Mouse (Mus musculus): ENCODE results near the gene Slc38a10. TPM values are rescaled to one million over a fixed set of nuclear protein-coding genes. Genes with fewer than 3 reads are reported as not detected.

Slc38a10 gene
- polyA plus RNA-seq, 1 experiment from 2014 or later: 100 TPM

DNA sequence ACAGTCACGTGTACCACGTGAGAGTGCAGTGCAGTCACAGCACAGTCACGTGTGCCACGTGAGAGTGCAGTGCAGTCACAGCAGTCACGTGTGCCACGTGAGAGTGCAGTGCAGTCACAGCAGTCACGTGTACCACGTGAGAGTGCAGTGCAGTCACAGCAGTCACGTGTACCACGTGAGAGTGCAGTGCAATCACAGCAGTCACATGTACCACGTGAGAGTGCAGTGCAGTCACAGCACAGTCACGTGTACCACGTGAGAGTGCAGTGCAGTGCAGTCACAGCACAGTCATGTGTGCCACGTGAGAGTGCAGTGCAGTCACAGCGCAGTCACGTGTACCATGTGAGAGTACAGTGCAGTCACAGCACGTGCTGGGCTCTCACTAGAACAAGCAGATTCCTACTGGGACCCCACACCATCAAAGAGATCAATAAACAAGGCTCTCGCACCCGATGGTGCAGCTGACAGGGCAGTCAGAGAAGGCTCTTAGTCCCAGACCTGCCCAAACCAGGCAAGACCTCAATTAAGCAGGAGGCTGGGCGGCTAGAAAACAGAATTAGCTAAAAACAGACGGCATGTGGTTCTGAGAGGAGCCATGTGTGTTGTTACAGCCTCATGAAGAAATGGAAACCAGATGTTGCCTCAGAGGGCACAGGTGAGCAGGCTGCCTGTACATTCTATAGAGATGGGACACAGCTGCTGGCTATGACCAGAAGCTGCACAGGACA is 36.5 kb downstream of the Slc38a10 start:
- Histone ChIP-seq H3K4me2 (ENCODE audit: low read depth, low read length) (no peak overlapping the region), H3K4me3 (ENCODE audit: low read length) (no peak overlapping the region), H3K9ac (ENCODE audit: low read length) (no peak overlapping the region), H3K27ac (ENCODE audit: low read length) (no peak overlapping the region), H3K9me3 (ENCODE audit: control insufficient read depth, low read length) (no peaks in the 10 kb centered on the region), H3K36me3 (ENCODE audit: control insufficient read depth, insufficient read depth, low read length) (peaks cover 11% of the 10 kb centered on the region), H3K27me3 (ENCODE audit: control insufficient read depth, insufficient read depth, low read depth, low read length) (no peaks in the 10 kb centered on the region), H3K4me1 (replicated peaks; ENCODE audit: control insufficient read depth, insufficient read depth, low read length) (no peaks in the 10 kb centered on the region)
- no peak for ATAC-seq (ENCODE audit: low read depth)
- WGBS: 91% methylated on average over 21 of the region's 21 CpGs

DNA sequence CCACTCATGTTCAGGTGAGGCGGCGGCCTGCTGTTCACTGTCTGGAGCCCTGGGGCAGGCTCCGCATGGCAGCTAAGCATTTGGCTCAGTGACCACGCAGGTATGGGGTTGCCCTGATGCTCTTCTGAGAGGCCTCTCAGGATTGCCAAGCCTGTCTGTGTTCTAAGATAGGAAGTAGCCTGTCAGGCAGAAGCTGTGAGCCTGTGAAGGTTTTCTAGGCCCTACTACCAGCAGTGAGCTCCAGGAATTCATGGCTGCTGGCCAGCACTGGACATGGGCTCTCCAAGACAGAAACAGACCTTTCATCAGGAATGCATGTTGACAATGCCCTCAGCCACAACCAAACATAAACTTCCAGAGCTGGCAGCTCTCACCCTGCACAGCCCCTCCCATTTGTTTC is 39.0 kb downstream of the Slc38a10 start:
- Histone ChIP-seq H3K27ac (ENCODE audit: low read length) (no peak overlapping the region), H3K27me3 (ENCODE audit: control insufficient read depth, insufficient read depth, low read depth, low read length) (no peaks in the 10 kb centered on the region), H3K4me3 (ENCODE audit: low read length) (no peak overlapping the region), H3K9ac (ENCODE audit: low read length) (no peak overlapping the region), H3K4me1 (replicated peaks; ENCODE audit: control insufficient read depth, insufficient read depth, low read length) (no peaks in the 10 kb centered on the region), H3K4me2 (ENCODE audit: low read depth, low read length) (no peak overlapping the region), H3K36me3 (ENCODE audit: control insufficient read depth, insufficient read depth, low read length) (peaks cover 15% of the 10 kb centered on the region), H3K9me3 (ENCODE audit: control insufficient read depth, low read length) (no peaks in the 10 kb centered on the region)
- 86% methylated on average over 4 of the region's 4 CpGs for WGBS
- ATAC-seq (ENCODE audit: low read depth): no peak

DNA sequence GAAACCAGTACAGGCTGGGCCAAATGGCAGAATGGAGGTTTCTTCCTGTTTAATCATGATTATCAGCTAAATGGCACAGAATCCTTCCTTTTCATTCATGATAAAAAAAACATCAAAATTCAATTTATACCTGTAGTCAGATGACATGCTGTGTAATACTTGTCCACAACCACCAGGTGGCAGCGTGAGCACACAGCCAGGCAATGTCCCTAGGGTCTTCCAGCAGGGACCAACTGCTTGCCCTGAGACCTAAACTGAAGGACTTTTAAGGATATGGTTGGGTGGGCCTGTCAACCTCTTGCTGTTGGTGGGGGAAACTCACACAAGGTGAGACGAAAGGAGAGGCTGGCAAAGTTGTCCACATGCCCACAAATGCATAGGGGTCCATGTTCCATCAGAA is 40.1 kb downstream of the Slc38a10 start:
- H3K4me2 ChIP-seq (ENCODE audit: low read depth, low read length): no peak overlapping the region
- H3K27me3 ChIP-seq (ENCODE audit: control insufficient read depth, insufficient read depth, low read depth, low read length): no peaks in the 10 kb centered on the region
- ATAC-seq (ENCODE audit: low read depth): peak; percentile 48; the same call in 1 of the 2 replicates
- no peak overlapping the region for H3K9ac ChIP-seq (ENCODE audit: low read length)
- peaks cover 12% of the 10 kb centered on the region for H3K36me3 ChIP-seq (ENCODE audit: control insufficient read depth, insufficient read depth, low read length)
- no peak overlapping the region for H3K27ac ChIP-seq (ENCODE audit: low read length)
- H3K4me3 ChIP-seq (ENCODE audit: low read length): no peak overlapping the region
- H3K4me1 ChIP-seq (replicated peaks; ENCODE audit: control insufficient read depth, insufficient read depth, low read length): no peaks in the 10 kb centered on the region
- no peaks in the 10 kb centered on the region for H3K9me3 ChIP-seq (ENCODE audit: control insufficient read depth, low read length)
- whole genome bisulfite sequencing: 4% methylated on average over 2 of the region's 2 CpGs

GRCm38 (mm10) chr11:120110554-120110953 is 40.6 kb downstream of the Slc38a10 start:
- Histone ChIP-seq H3K4me2 (ENCODE audit: low read depth, low read length) (no peak overlapping the region), H3K9ac (ENCODE audit: low read length) (no peak overlapping the region), H3K27ac (ENCODE audit: low read length) (no peak overlapping the region), H3K9me3 (ENCODE audit: control insufficient read depth, low read length) (no peaks in the 10 kb centered on the region), H3K4me3 (ENCODE audit: low read length) (no peak overlapping the region), H3K4me1 (replicated peaks; ENCODE audit: control insufficient read depth, insufficient read depth, low read length) (no peaks in the 10 kb centered on the region), H3K36me3 (ENCODE audit: control insufficient read depth, insufficient read depth, low read length) (peaks cover 13% of the 10 kb centered on the region), H3K27me3 (ENCODE audit: control insufficient read depth, insufficient read depth, low read depth, low read length) (no peaks in the 10 kb centered on the region)
- WGBS: 54% methylated on average over 7 of the region's 7 CpGs
- 0 out of 2 replicates have a peak, but pooled peaks have one; percentile 8 for ATAC-seq (ENCODE audit: low read depth)

- Histone ChIP-seq H3K36me3 (ENCODE audit: control insufficient read depth, insufficient read depth, low read length) (peaks cover 13% of the 10 kb centered on the region), H3K27ac (ENCODE audit: low read length) (no peak overlapping the region), H3K4me1 (replicated peaks; ENCODE audit: control insufficient read depth, insufficient read depth, low read length) (no peaks in the 10 kb centered on the region), H3K9me3 (ENCODE audit: control insufficient read depth, low read length) (no peaks in the 10 kb centered on the region), H3K4me2 (ENCODE audit: low read depth, low read length) (no peak overlapping the region), H3K9ac (ENCODE audit: low read length) (no peak overlapping the region), H3K27me3 (ENCODE audit: control insufficient read depth, insufficient read depth, low read depth, low read length) (no peaks in the 10 kb centered on the region), H3K4me3 (ENCODE audit: low read length) (no peak overlapping the region)
- no peak for ATAC-seq (ENCODE audit: low read depth)
- 76% methylated on average over 14 of the region's 14 CpGs for WGBS
Observed at GRCm38 (mm10) chr11:120109558-120110210, 41.5 kb downstream of the Slc38a10 start.

DNA sequence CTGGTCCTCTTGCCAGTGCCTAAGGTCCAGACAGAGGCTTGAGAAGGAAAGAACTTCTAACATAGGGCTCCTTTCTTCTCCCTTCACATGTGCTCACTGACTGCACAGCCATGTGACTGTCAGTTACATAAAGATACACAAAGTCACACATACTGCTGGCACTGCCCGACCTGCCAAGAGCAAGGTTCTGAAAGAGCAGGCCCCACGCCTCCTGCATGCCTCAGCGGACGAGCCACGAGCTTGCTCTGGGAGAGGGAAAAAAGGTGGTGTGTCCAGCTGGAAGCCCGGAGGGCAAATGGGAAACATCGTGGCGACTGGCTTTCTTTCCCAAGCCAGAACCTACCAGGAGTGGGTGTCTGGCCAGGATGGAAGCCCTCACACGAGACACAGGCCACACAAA is 43.4 kb downstream of the Slc38a10 start:
- peaks cover 20% of the 10 kb centered on the region for H3K36me3 ChIP-seq (ENCODE audit: control insufficient read depth, insufficient read depth, low read length)
- no peak overlapping the region for H3K4me2 ChIP-seq (ENCODE audit: low read depth, low read length)
- H3K9me3 ChIP-seq (ENCODE audit: control insufficient read depth, low read length): no peaks in the 10 kb centered on the region
- no peak overlapping the region for H3K9ac ChIP-seq (ENCODE audit: low read length)
- H3K27ac ChIP-seq (ENCODE audit: low read length): no peak overlapping the region
- H3K4me1 ChIP-seq (replicated peaks; ENCODE audit: control insufficient read depth, insufficient read depth, low read length): no peaks in the 10 kb centered on the region
- H3K27me3 ChIP-seq (ENCODE audit: control insufficient read depth, insufficient read depth, low read depth, low read length): no peaks in the 10 kb centered on the region
- WGBS: 78% methylated on average over 9 of the region's 9 CpGs
- H3K4me3 ChIP-seq (ENCODE audit: low read length): no peak overlapping the region
- ATAC-seq (ENCODE audit: low read depth): no peak

GRCm38 (mm10) chr11:120107026-120107425 is 44.1 kb downstream of the Slc38a10 start:
- H3K27me3 ChIP-seq (ENCODE audit: control insufficient read depth, insufficient read depth, low read depth, low read length): no peaks in the 10 kb centered on the region
- H3K4me3 ChIP-seq (ENCODE audit: low read length): no peak overlapping the region
- H3K9me3 ChIP-seq (ENCODE audit: control insufficient read depth, low read length): no peaks in the 10 kb centered on the region
- ATAC-seq (ENCODE audit: low read depth): no peak
- peaks cover 20% of the 10 kb centered on the region for H3K36me3 ChIP-seq (ENCODE audit: control insufficient read depth, insufficient read depth, low read length)
- H3K4me1 ChIP-seq (replicated peaks; ENCODE audit: control insufficient read depth, insufficient read depth, low read length): no peaks in the 10 kb centered on the region
- no peak overlapping the region for H3K27ac ChIP-seq (ENCODE audit: low read length)
- 63% methylated on average over 2 of the region's 2 CpGs for WGBS
- H3K4me2 ChIP-seq (ENCODE audit: low read depth, low read length): no peak overlapping the region
- no peak overlapping the region for H3K9ac ChIP-seq (ENCODE audit: low read length)

DNA sequence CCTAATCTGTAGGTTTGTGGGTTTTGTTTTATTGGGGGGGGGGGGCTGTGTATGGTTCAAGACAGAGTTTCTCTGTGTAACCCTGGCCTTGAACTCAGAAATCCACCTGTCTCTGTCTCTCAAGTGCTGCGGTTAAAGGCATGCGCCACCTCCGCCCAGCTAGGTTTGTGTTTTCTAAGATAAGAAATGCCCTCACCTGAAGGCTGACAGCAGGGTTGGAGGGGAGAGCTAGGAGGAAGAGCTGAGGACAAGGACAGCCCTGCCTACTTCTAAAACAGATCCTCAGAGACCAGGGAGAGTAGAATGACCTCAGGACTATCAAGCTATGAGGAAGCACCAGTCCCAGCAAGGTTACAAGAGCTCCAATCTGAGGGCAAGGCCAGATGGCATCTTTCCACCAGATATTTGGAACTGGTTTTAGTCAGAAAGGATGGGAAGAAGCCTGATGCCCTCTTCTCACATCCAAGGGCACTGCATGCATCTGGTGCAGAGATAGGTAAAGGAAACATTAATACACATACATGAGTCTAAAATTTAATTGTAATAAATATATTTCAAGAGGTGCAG is 47.6 kb downstream of the Slc38a10 start:
- Histone ChIP-seq H3K9me3 (ENCODE audit: control insufficient read depth, low read length) (no peaks in the 10 kb centered on the region), H3K27me3 (ENCODE audit: control insufficient read depth, insufficient read depth, low read depth, low read length) (no peaks in the 10 kb centered on the region), H3K36me3 (ENCODE audit: control insufficient read depth, insufficient read depth, low read length) (peaks cover 22% of the 10 kb centered on the region), H3K4me1 (replicated peaks; ENCODE audit: control insufficient read depth, insufficient read depth, low read length) (peaks cover 4% of the 10 kb centered on the region; the same call in 1 of the 2 replicates), H3K27ac (ENCODE audit: low read length) (no peak overlapping the region), H3K4me2 (ENCODE audit: low read depth, low read length) (no peak overlapping the region), H3K4me3 (ENCODE audit: low read length) (no peak overlapping the region), H3K9ac (ENCODE audit: low read length) (no peak overlapping the region)
- no peak for ATAC-seq (ENCODE audit: low read depth)
- WGBS: 79% methylated on average over 3 of the region's 3 CpGs

DNA sequence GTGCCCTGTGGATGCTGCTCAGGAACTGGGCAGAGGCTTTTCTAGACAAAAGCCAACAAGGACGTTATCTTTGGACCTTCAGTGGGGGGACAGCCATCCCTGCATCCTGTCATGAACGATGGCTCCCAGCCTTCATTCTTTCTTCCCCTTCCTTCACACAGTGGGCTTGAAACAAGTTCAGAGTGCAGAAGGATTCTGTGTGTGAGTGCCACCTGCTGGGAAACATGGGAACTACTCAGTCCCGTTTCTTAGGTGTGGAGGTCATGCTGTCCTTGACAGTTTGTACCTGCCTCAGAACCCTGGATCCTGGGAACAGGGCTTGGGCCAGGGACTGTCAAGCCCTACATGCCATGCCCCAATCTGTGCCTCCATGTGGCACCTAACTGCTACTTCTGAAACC is 50.1 kb downstream of the Slc38a10 start:
- no peaks in the 10 kb centered on the region for H3K9me3 ChIP-seq (ENCODE audit: control insufficient read depth, low read length)
- no peak overlapping the region for H3K4me3 ChIP-seq (ENCODE audit: low read length)
- WGBS: 0% methylated on average over 3 of the region's 3 CpGs
- H3K27me3 ChIP-seq (ENCODE audit: control insufficient read depth, insufficient read depth, low read depth, low read length): no peaks in the 10 kb centered on the region
- H3K27ac ChIP-seq (ENCODE audit: low read length): no peak overlapping the region
- H3K36me3 ChIP-seq (ENCODE audit: control insufficient read depth, insufficient read depth, low read length): peaks cover 20% of the 10 kb centered on the region
- no peak overlapping the region for H3K4me2 ChIP-seq (ENCODE audit: low read depth, low read length)
- no peak for ATAC-seq (ENCODE audit: low read depth)
- H3K9ac ChIP-seq (ENCODE audit: low read length): no peak overlapping the region
- H3K4me1 ChIP-seq (replicated peaks; ENCODE audit: control insufficient read depth, insufficient read depth, low read length): peaks cover 11% of the 10 kb centered on the region
